Mouse (Mus musculus): ENCODE results near the gene Zfp385a.

DNA sequence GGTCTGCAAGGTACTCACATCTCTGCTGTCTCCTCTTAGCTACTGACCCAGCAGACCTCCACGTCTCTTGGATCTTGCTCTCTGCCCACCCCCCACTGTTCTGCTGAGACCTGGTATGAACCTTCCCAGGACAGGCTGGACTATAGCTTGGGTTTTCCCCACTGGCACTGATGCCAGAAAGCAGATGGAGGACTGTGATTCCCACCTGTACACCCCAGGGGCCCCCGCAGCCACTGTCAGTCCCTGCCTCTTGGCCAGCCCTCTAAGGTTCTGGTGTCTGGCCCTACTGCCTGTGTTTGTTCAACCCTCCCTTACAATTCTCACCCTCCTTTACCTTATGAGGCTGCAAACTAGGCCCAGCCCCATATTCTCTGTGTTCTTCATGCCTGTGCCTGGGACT lies 14.8 kb upstream of the Zfp385a start:
- TF ChIP-seq CTCF (IDR thresholded peaks at IDR 0.05 in 2 of 3, conservative IDR thresholded peaks at IDR 0.05 in 1 of 3; ENCODE audit: control insufficient read depth in 1 of 3, insufficient read depth in 1 of 3, low read depth in 2 of 3, low read length in 3 of 3, poor library complexity in 1 of 3, severe bottlenecking in 1 of 3) = no peak
- TF ChIP-seq GABPA (IDR thresholded peaks at IDR 0.05; ENCODE audit: low read depth, low read length) = no peak
- no peak for TF ChIP-seq MAFK (IDR thresholded peaks at IDR 0.05; ENCODE audit: borderline replicate concordance, low read depth, low read length)
- TF ChIP-seq ETS1 (IDR thresholded peaks at IDR 0.05; ENCODE audit: low read depth, low read length) = no peak
- no peak for TF ChIP-seq TCF12 (IDR thresholded peaks at IDR 0.05; ENCODE audit: low read depth, low read length)
- no peak for TF ChIP-seq MXI1 (IDR thresholded peaks at IDR 0.05; ENCODE audit: low read depth, low read length)
- no peak for TF ChIP-seq TAL1 (IDR thresholded peaks at IDR 0.05; ENCODE audit: low read length)
- no peak for TF ChIP-seq POLR2A (IDR thresholded peaks at IDR 0.05; ENCODE audit: control insufficient read depth in 1 of 2, insufficient read depth in 1 of 2, low read depth in 1 of 2, low read length in 2 of 2, poor library complexity in 1 of 2)
- no peak for TF ChIP-seq MEF2A (IDR thresholded peaks at IDR 0.05; ENCODE audit: extremely low read depth, insufficient replicate concordance, low read depth, low read length, poor library complexity, severe bottlenecking)

Data from MEL (cell line).